Comparison of ENCODE assay signal across 11 mouse cellular contexts in genomic region chr5:21411261-21411666, GRCm38 (mm10). TPM values are rescaled to one million over a fixed set of nuclear protein-coding genes. Genes with fewer than 3 reads are reported as not detected.
DNase-seq lines count a peak whose midpoint lies in the region; ATAC-seq and TF ChIP-seq lines count a peak whose summit lies in the region.
"Had no signal": no experiment of that assay in that cellular context is flagged by ENCODE, and none has a peak within 500 bp of the region (broad histone marks: within the 10 kb centered on the region; RNA-seq: fewer than 3 reads in every experiment).

No protein-coding gene starts in this region.

- TF ChIP-seq CTCF in intestine, postnatal 0 days (IDR thresholded peaks at IDR 0.05; ENCODE audit: low read depth): no peak

- peak overlapping the region; percentile 70 for H3K27ac ChIP-seq in liver, embryonic 16.5 days (ENCODE audit: low read length)
- no peak overlapping the region for H3K27ac ChIP-seq in forebrain, embryonic 14.5 days (ENCODE audit: low read depth, low read length)
- H3K27ac ChIP-seq in intestine, postnatal 0 days (ENCODE audit: low read depth, low read length): no peak overlapping the region
- H3K27ac ChIP-seq: neural tube, embryonic 13.5 days had no signal

- peak; percentile 90 for DNase-seq in CD4-positive, CD25-positive, alpha-beta regulatory T cell, adult 2 months (ENCODE audit: low read depth, low spot score)
- DNase-seq in T-cell, adult 2 months (ENCODE audit: low spot score): peak; percentile 87
- peak; percentile 26 to 33 for DNase-seq in spleen, postnatal 14 days (ENCODE audit: low spot score in 2 of 2)
- no peak for DNase-seq in forebrain, embryonic 14.5 days (ENCODE audit: low spot score)
- no peak for DNase-seq in retina, postnatal 1 day
- DNase-seq: cerebellum, adult 9-10 months; kidney, postnatal 14 days had no signal

- no peaks in the 10 kb centered on the region for H3K36me3 ChIP-seq in liver, embryonic 16.5 days (ENCODE audit: control insufficient read depth, insufficient read depth)
- H3K36me3 ChIP-seq in forebrain, embryonic 14.5 days (ENCODE audit: control insufficient read depth, insufficient read depth, low read length): no peaks in the 10 kb centered on the region
- H3K36me3 ChIP-seq in intestine, postnatal 0 days (ENCODE audit: control insufficient read depth, insufficient read depth): no peaks in the 10 kb centered on the region
- H3K36me3 ChIP-seq: neural tube, embryonic 13.5 days had no signal

- H3K4me2 ChIP-seq in liver, embryonic 16.5 days (ENCODE audit: low read depth, low read length): peak overlapping the region; percentile 29; the same call in 1 of the 2 replicates
- no peak overlapping the region for H3K4me2 ChIP-seq in forebrain, embryonic 14.5 days (ENCODE audit: low read length)
- H3K4me2 ChIP-seq in intestine, postnatal 0 days (replicated peaks; ENCODE audit: low read depth): no peak overlapping the region
- H3K4me2 ChIP-seq: heart, embryonic 11.5 days; neural tube, embryonic 13.5 days had no signal

- H3K9me3 ChIP-seq in liver, embryonic 16.5 days (replicated peaks; ENCODE audit: control insufficient read depth, low read length): no peaks in the 10 kb centered on the region
- no peaks in the 10 kb centered on the region for H3K9me3 ChIP-seq in forebrain, embryonic 14.5 days (replicated peaks; ENCODE audit: control insufficient read depth, low read length)
- H3K9me3 ChIP-seq in intestine, postnatal 0 days (ENCODE audit: control insufficient read depth): no peaks in the 10 kb centered on the region
- H3K9me3 ChIP-seq: neural tube, embryonic 13.5 days had no signal

- no peak overlapping the region for H3K4me3 ChIP-seq in liver, embryonic 16.5 days (ENCODE audit: low read depth, low read length)
- no peak overlapping the region for H3K4me3 ChIP-seq in forebrain, embryonic 14.5 days (ENCODE audit: low read depth, low read length)
- no peak overlapping the region for H3K4me3 ChIP-seq in intestine, postnatal 0 days (ENCODE audit: low read depth, low read length)
- H3K4me3 ChIP-seq: neural tube, embryonic 13.5 days had no signal

- WGBS in liver, embryonic 16.5 days (ENCODE audit: insufficient replicate concordance): 12% methylated on average over 5 of the region's 5 CpGs
- WGBS in forebrain, embryonic 14.5 days: 89% methylated on average over 5 of the region's 5 CpGs
- 82% methylated on average over 5 of the region's 5 CpGs for WGBS in intestine, postnatal 0 days

- ATAC-seq in liver, embryonic 16.5 days (ENCODE audit: low read depth): peak; percentile 30; the same call in 1 of the 2 replicates
- ATAC-seq in forebrain, embryonic 14.5 days: no peak
- ATAC-seq in intestine, postnatal 0 days: no peak

- no peaks in the 10 kb centered on the region for H3K4me1 ChIP-seq in liver, embryonic 16.5 days (ENCODE audit: control insufficient read depth, low read depth, low read length)
- H3K4me1 ChIP-seq in forebrain, embryonic 14.5 days (ENCODE audit: control insufficient read depth, insufficient read depth, low read length): no peaks in the 10 kb centered on the region
- H3K4me1 ChIP-seq in intestine, postnatal 0 days (replicated peaks; ENCODE audit: control insufficient read depth, insufficient read depth, low read length): no peaks in the 10 kb centered on the region
- H3K4me1 ChIP-seq: neural tube, embryonic 13.5 days had no signal

- H3K9ac ChIP-seq in liver, embryonic 16.5 days (ENCODE audit: low read depth, low read length): no peak overlapping the region
- no peak overlapping the region for H3K9ac ChIP-seq in forebrain, embryonic 14.5 days (ENCODE audit: low read length)
- no peak overlapping the region for H3K9ac ChIP-seq in intestine, postnatal 0 days (ENCODE audit: low read depth, low read length)
- H3K9ac ChIP-seq: neural tube, embryonic 13.5 days had no signal

- H3K27me3 ChIP-seq in liver, embryonic 16.5 days (ENCODE audit: control insufficient read depth, insufficient read depth, low read depth, low read length): no peaks in the 10 kb centered on the region
- no peaks in the 10 kb centered on the region for H3K27me3 ChIP-seq in forebrain, embryonic 14.5 days (replicated peaks; ENCODE audit: control insufficient read depth, insufficient read depth, low read length)
- H3K27me3 ChIP-seq in intestine, postnatal 0 days (replicated peaks; ENCODE audit: control insufficient read depth, insufficient read depth, low read length): no peaks in the 10 kb centered on the region
- H3K27me3 ChIP-seq: neural tube, embryonic 13.5 days had no signal

RNA-seq across cellular contexts. Expression of gene Ccdc146, which starts 13.2 kb away (rescaled TPM):
- 0.13 TPM in 1 of 2 replicates, not detected in the other for polyA plus RNA-seq in liver, embryonic 16.5 days (2015; fragmentation: Nextera tagmentation; extraction: Ambion mirVana)
- 0.70 and 1.0 TPM in 2 replicates for polyA plus RNA-seq in forebrain, embryonic 14.5 days (2014; fragmentation: Nextera tagmentation; extraction: Ambion mirVana)
- 0.38 and 0.44 TPM in 2 replicates for polyA plus RNA-seq in intestine, postnatal 0 days (2015; fragmentation: Nextera tagmentation; extraction: Ambion mirVana)

RNA-seq across cellular contexts. Expression of gene Fam185a, which starts 13.5 kb away (rescaled TPM):
- polyA plus RNA-seq in liver, embryonic 16.5 days (2015; fragmentation: Nextera tagmentation; extraction: Ambion mirVana): 2.5 and 2.8 TPM in 2 replicates
- polyA plus RNA-seq in forebrain, embryonic 14.5 days (2014; fragmentation: Nextera tagmentation; extraction: Ambion mirVana): 6.1 and 7.9 TPM in 2 replicates
- polyA plus RNA-seq in intestine, postnatal 0 days (2015; fragmentation: Nextera tagmentation; extraction: Ambion mirVana): 3.9 and 4.1 TPM in 2 replicates

RNA-seq across cellular contexts. Expression of gene Fgl2, which starts 38.8 kb away (rescaled TPM):
- polyA plus RNA-seq in liver, embryonic 16.5 days (2015; fragmentation: Nextera tagmentation; extraction: Ambion mirVana): 2.7 TPM in 2 replicates
- polyA plus RNA-seq in forebrain, embryonic 14.5 days (2014; fragmentation: Nextera tagmentation; extraction: Ambion mirVana): 0.79 and 1.3 TPM in 2 replicates
- 24.5 and 26.3 TPM in 2 replicates for polyA plus RNA-seq in intestine, postnatal 0 days (2015; fragmentation: Nextera tagmentation; extraction: Ambion mirVana)

Comparison
In these comparisons a context has a peak if more than half of its experiments do, and no peak if none do; other contexts are left out.
1. DNase-seq: peak in CD4-positive, CD25-positive, alpha-beta regulatory T cell, adult 2 months (single experiment), T-cell, adult 2 months (single experiment) and spleen, postnatal 14 days (2 of 2); none in forebrain, embryonic 14.5 days (single experiment) and retina, postnatal 1 day (single experiment).